Mouse (Mus musculus) liver, postnatal 0 days (tissue): ENCODE measurements around the gene Rbms1.

ENCODE experiments used
- CTCF ChIP-seq: sonication (generic); IDR thresholded peaks from 2 replicates; pipeline ENCODE4 v1.5.1; 2016; ENCODE audit warnings: antibody characterized with exemption, low read depth
- EP300 ChIP-seq: IDR thresholded peaks from 2 replicates; pipeline ENCODE4 v1.6.1; 2016; ENCODE audit warnings: antibody characterized with exemption, low read depth, mild to moderate bottlenecking

DNA sequence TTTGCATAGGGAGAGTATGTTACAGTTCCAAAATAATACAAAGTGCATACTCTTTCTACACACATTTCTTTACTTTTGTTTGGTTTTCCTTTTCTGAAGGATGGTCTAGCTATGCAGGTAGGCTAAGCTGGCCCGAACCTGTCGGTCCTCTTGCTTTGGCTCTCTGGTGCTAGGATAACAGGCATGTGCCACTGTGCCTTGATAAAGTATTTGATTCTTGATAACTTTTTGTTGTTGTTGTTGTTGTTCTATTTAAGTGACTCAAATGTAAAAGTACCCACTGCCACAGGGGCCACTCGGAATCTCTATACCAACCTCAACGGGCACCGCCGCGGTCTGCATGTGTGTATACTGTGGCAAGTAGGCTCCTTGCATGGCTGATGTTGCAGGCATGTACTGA, 207.9 kb downstream of the Rbms1 start:
- TF ChIP-seq CTCF (no peak), EP300 (no peak)
